Mouse (Mus musculus): Measurements from ENCODE around the gene Olig2.

The Olig2 gene

GRCm38 (mm10) chr16:91270212-91270971 lies 45.1 kb downstream of the Olig2 start:
- DNase-seq (ENCODE audit: extremely low spot score, low read depth, low spot score), result no peak

DNA sequence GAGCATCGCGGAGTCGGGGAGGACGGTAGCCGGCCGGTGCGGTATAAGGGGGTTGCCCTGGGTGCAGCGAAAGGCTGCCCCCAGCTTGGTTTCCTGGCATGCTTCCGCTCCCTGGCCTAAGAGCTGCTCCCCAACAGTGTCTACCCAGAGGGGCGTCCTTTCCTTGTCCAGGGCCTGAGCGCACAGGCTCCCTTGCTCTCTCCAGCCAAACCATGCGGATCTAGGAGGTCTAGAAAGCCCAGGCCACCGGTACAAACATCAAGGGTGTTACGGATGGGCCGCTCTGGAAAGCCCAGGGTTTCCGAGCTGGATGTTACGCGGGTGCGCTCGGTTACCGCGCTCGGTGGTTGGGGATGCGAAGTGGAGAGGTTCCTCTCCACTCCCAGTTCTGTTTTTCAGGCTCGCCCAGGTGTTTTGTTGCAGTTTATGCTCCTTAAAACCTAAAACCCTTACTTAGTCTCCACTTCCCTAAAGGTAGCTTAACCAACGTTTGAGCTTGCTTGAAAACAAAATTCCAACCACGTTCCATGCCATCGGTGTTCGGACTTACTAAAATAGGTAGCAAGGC lies 45.8 kb downstream of the Olig2 start:
- DNase-seq (ENCODE audit: extremely low spot score, low read depth, low spot score), result no peak

DNA sequence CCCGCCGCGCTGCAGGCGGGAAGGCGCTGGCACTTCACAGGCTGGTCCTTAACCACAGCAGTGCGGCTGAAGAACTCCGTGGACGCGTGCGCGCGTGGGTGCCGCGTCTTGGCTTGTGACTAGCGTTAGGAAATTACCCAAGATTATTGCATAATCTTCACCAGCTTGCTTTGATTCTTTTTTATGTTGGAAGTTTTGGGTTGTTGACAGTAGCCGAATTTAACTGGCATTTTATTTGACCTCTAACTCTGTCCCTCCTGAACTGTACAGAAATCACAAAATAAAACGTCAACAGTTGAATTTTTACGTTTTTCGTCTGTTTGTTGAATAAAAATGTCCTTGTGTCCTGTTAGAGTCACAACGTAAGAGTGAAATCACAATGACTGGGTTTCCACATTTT lies 46.4 kb downstream of the Olig2 start:
- no peak for DNase-seq (ENCODE audit: extremely low spot score, low read depth, low spot score)

Data from hindlimb bud, embryonic 11.5 days (tissue).